Mouse (Mus musculus): Measurements from ENCODE around the gene Prm1. TPM values are rescaled to one million over a fixed set of nuclear protein-coding genes. Genes with fewer than 3 reads are reported as not detected.

Gene Prm1
- total and polyA plus RNA-seq, 3 experiments: not detected

- peak; percentile 44 for TF ChIP-seq IRF4 (IDR thresholded peaks at IDR 0.05; ENCODE audit: low read depth, low read length)
- peak; percentile 89 for TF ChIP-seq TCF12 (IDR thresholded peaks at IDR 0.05; ENCODE audit: low read depth, low read length)
- TF ChIP-seq NRF1 (IDR thresholded peaks at IDR 0.05; ENCODE audit: low read depth, low read length): 0 out of 2 replicates have a peak, but pooled peaks have one; percentile 9
Observed at GRCm38 (mm10) chr16:10782377-10783151, 23.1 kb downstream of the Prm1 start (continued).

GRCm38 (mm10) chr16:10781862-10782371, 23.7 kb downstream of the Prm1 start:
- H3K9ac ChIP-seq (ENCODE audit: insufficient read depth, low read depth): peak overlapping the region; percentile 89
- in situ Hi-C loops (cut with MboI; ENCODE audit: low pct_ligation_motif_present, low pct_unique_long_range_greater_than_20kb, low sequenced_read_pairs) (loop anchor here (5.0 kb wide), 1 partner anchor 35 kb away; no protein-coding TSS in a partner anchor), dilution Hi-C loops (cut with MboI; ENCODE audit: extremely low pct_ligation_motif_present, extremely low pct_unique_long_range_greater_than_20kb, low sequenced_read_pairs) (no loop called here)
- H3K4me1 ChIP-seq (ENCODE audit: control insufficient read depth in 1 of 2, insufficient read depth in 2 of 2): peaks cover 22 to 60% of the 10 kb centered on the region in 2 experiments
- DNase-seq (ENCODE audit: extremely low read depth): peak; percentile 95
- H3K79me2 ChIP-seq (replicated peaks; ENCODE audit: control insufficient read depth, extremely low read depth, insufficient read depth, poor library complexity, severe bottlenecking): peaks cover 16% of the 10 kb centered on the region
- H3K36me3 ChIP-seq (replicated peaks in 1 of 2; ENCODE audit: control insufficient read depth in 1 of 2, insufficient read depth in 1 of 2, low read length in 1 of 2): peaks cover 0 to 26% of the 10 kb centered on the region in 2 experiments
- H3K4me3 ChIP-seq (replicated peaks in 1 of 3; ENCODE audit: low read depth in 2 of 3, low read length in 2 of 3, poor library complexity in 1 of 3): peak overlapping the region; percentile 84 to 99 (median 96)
- peak overlapping the region; percentile 52 for H3K4me2 ChIP-seq (ENCODE audit: insufficient read depth, low read depth, poor library complexity, severe bottlenecking)
- H3K9me3 ChIP-seq (replicated peaks; ENCODE audit: low read length): no peaks in the 10 kb centered on the region
- no peaks in the 10 kb centered on the region for H3K27me3 ChIP-seq (replicated peaks)
- H3K27ac ChIP-seq (ENCODE audit: insufficient read depth, low read depth): peak overlapping the region; percentile 97
- TF ChIP-seq ETS1 (conservative IDR thresholded peaks at IDR 0.05; ENCODE audit: low read depth, low read length): peak; percentile 97
- peak; percentile 65 for TF ChIP-seq IRF4 (IDR thresholded peaks at IDR 0.05; ENCODE audit: low read depth, low read length)
- peak; percentile 90 for TF ChIP-seq BHLHE40 (IDR thresholded peaks at IDR 0.05; ENCODE audit: low read depth, low read length)
- peak; percentile 37; the same call in 1 of the 2 replicates for TF ChIP-seq MYC (IDR thresholded peaks at IDR 0.05; ENCODE audit: low read depth, low read length)
- no peak; the same call in none of the 2 replicates for TF ChIP-seq RAD21 (IDR thresholded peaks at IDR 0.05; ENCODE audit: low read depth, low read length)
- TF ChIP-seq PAX5 (IDR thresholded peaks at IDR 0.05; ENCODE audit: low read length): no peak
- no peak; the same call in none of the 2 replicates for TF ChIP-seq POLR2AphosphoS2 (IDR thresholded peaks at IDR 0.05; ENCODE audit: low read depth, low read length)
- TF ChIP-seq MAZ (IDR thresholded peaks at IDR 0.05; ENCODE audit: low read depth, low read length): peak; percentile 94
- peak; percentile 90 for TF ChIP-seq RCOR1 (conservative IDR thresholded peaks at IDR 0.05; ENCODE audit: low read depth, low read length)
- peak; percentile 87 for TF ChIP-seq CHD1 (IDR thresholded peaks at IDR 0.05; ENCODE audit: low read depth, low read length)
- peak; percentile 78 for TF ChIP-seq EP300 (IDR thresholded peaks at IDR 0.05; ENCODE audit: low read length)
- TF ChIP-seq MEF2A (IDR thresholded peaks at IDR 0.05; ENCODE audit: borderline replicate concordance, low read depth, low read length): peak; percentile 91
- TF ChIP-seq MXI1 (IDR thresholded peaks at IDR 0.05; ENCODE audit: low read depth, low read length): no peak; the same call in 1 of the 2 replicates
- no peak; the same call in 1 of the 2 replicates for TF ChIP-seq ZKSCAN1 (IDR thresholded peaks at IDR 0.05; ENCODE audit: borderline replicate concordance, low read depth, low read length)
- peak; percentile 88 for TF ChIP-seq MAFK (IDR thresholded peaks at IDR 0.05; ENCODE audit: insufficient replicate concordance, low read length)
- TF ChIP-seq HCFC1 (IDR thresholded peaks at IDR 0.05; ENCODE audit: low read depth, low read length): peak; percentile 35; the same call in 1 of the 2 replicates
- TF ChIP-seq NRF1 (IDR thresholded peaks at IDR 0.05; ENCODE audit: low read depth, low read length): 0 out of 2 replicates have a peak, but pooled peaks have one; percentile 28
- TF ChIP-seq GABPA (IDR thresholded peaks at IDR 0.05; ENCODE audit: insufficient replicate concordance, low read depth, low read length): no peak
- peak; percentile 69; the same call in 1 of the 2 replicates for TF ChIP-seq JUN (IDR thresholded peaks at IDR 0.05; ENCODE audit: insufficient read depth, low read depth, low read length)
- TF ChIP-seq POLR2A (IDR thresholded peaks at IDR 0.05; ENCODE audit: low read depth, low read length): peak; percentile 52
- TF ChIP-seq TCF12 (IDR thresholded peaks at IDR 0.05; ENCODE audit: low read depth, low read length): peak; percentile 94
- no peak for TF ChIP-seq ELF1 (IDR thresholded peaks at IDR 0.05; ENCODE audit: low read depth, low read length)
- peak; percentile 92 for TF ChIP-seq SIN3A (IDR thresholded peaks at IDR 0.05; ENCODE audit: low read length)
- TF ChIP-seq CHD2 (IDR thresholded peaks at IDR 0.05; ENCODE audit: low read length): peak; percentile 27; the same call in 1 of the 2 replicates
- 0 out of 2 replicates have a peak, but pooled peaks have one; percentile 54 for TF ChIP-seq KAT2A (IDR thresholded peaks at IDR 0.05; ENCODE audit: insufficient replicate concordance, low read length)
- no peak for TF ChIP-seq ZC3H11A (IDR thresholded peaks at IDR 0.05; ENCODE audit: low read depth, low read length)
- TF ChIP-seq MAX (IDR thresholded peaks at IDR 0.05; ENCODE audit: low read length): no peak; the same call in none of the 2 replicates
- TF ChIP-seq NELFE (IDR thresholded peaks at IDR 0.05; ENCODE audit: low read depth, low read length): peak; percentile 24; the same call in 1 of the 2 replicates
- peak; percentile 19 for TF ChIP-seq SMC3 (IDR thresholded peaks at IDR 0.05; ENCODE audit: low read depth, low read length)
- TF ChIP-seq USF2 (conservative IDR thresholded peaks at IDR 0.05; ENCODE audit: low read depth, low read length): no peak
- TF ChIP-seq TBP (conservative IDR thresholded peaks at IDR 0.05; ENCODE audit: low read depth, low read length): 0 out of 2 replicates have a peak, but pooled peaks have one; percentile 27
- TF ChIP-seq JUND (conservative IDR thresholded peaks at IDR 0.05; ENCODE audit: low read depth, low read length): peak; percentile 65; the same call in 1 of the 2 replicates
- TF ChIP-seq E2F4 (IDR thresholded peaks at IDR 0.05; ENCODE audit: insufficient replicate concordance, low read depth, low read length): peak; percentile 37; the same call in 1 of the 2 replicates
